Mouse (Mus musculus) heart, adult 9 months (tissue): Measurements from ENCODE around the gene Rbks.
A peak's percentile ranks its signal among the peaks of the same experiment; 100 is the strongest.
"Not testable (repeated sequence)": the region's sequence is repeated elsewhere in the genome, so short reads cannot be mapped to it uniquely, and the experiment has no call there.

Experiments
- DNase-seq, 2 experiments: peaks; one replicate each; pipeline ENCODE4 v3.0.0; 2022; ENCODE audit warnings: low spot score in 2 of 2

Rbks gene

DNA sequence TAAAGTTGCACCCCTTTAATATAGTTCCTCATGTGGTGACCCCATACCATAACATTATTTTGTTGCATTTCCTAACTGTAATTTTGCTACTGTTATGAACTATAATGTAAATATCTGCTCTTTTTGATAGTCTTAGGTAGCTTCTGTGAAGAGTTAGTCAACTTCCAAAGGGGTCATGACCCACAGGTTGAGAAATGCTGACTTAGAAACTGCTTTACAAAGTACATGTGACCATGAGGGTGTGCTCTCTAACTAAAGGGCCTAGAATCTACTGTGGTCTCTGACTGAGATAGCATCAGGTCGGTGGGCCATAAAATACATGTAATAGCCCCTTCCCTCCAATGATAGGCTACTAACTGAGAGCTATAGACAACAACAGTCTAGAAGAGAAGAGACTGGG, 19.4 kb downstream of the Rbks start:
- no peak for DNase-seq

DNA sequence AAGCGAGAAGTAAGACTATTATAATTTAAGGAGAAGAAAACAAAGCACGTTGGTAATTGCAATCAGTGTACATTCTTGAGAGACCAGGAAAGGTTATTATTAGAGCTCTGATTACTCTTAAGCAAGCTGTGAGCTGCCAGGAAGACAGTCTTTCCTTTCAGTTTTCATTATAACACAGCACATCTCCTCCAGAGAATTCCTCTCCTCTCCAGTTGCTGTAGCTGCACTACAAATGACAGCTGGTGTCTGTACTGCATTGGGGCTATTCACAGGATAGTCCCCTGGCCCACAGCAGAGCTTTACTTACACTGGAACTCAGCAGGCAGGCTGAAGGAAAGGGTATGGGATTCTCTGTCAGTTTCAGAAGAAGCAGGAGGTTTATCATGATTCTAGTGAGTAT, 24.0 kb downstream of the Rbks start:
- peak in 1 of 2 experiments; percentile 4 for DNase-seq

DNA sequence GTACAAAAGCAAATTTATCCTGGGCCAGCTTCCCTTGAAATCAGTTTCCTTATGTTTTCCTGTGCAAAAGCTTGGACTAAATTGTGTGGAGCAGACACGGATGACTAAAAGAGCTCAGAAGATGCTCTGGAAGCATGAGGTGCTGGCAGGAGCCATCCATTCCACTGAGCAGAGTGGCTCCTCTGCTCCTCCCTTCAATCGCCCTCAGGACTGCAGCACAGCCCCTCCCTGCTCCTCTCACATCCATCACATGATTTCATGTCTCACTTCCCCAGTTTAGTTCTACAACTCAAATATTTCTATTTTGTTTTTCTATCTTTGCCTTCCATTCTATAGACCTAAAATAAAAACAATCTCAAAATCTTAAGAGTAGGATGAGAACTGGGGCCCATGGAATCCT, 26.3 kb downstream of the Rbks start:
- DNase-seq: no peak

DNA sequence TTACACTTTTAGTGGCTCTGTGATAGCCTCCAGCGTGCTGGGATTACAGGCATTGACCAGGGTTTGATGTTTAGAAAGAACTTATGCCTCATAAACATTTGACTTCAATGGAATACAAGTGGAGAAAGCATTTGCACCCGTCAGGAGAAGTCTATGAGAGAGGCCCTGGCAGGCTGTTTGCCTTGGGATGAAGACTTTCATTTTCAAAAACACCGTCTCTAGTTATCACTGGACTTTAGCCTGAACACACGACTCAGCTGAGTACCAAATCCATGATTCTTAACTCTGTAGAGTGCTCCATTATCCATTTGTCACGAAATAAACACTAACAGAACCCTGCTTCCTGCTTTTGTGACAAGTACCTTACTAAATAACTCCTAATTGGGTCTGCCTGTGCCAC, 27.4 kb downstream of the Rbks start:
- DNase-seq: no peak

- no peak for DNase-seq
Measured at GRCm38 (mm10) chr5:31668325-31668968, 29.0 kb downstream of the Rbks start.

GRCm38 (mm10) chr5:31666176-31666575, 31.3 kb downstream of the Rbks start:
- no peak for DNase-seq

DNA sequence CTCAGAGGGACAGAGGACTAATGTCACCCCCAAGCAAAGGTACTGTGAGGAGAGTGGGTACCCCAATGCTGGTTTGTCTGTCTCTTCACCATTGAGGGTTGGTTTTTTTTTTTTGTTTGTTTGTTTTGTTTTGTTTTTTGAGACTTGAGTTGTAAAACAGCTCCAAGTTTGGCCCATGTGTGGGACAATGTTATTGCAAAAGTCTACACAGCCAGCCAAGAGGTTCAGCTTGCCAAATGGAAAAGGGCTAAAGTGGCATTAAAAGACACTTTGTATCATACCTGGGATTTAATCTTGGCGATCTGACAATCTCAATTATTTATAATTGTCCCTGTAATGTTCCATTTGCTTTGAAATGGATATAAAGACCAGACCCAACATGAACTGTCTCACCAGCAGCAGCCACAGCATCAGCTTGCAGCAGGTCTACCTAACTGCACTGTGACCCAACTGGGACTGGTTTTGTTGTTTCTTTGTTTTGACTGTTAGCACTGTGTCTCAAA, 41.7 kb downstream of the Rbks start:
- DNase-seq: no peak

DNA sequence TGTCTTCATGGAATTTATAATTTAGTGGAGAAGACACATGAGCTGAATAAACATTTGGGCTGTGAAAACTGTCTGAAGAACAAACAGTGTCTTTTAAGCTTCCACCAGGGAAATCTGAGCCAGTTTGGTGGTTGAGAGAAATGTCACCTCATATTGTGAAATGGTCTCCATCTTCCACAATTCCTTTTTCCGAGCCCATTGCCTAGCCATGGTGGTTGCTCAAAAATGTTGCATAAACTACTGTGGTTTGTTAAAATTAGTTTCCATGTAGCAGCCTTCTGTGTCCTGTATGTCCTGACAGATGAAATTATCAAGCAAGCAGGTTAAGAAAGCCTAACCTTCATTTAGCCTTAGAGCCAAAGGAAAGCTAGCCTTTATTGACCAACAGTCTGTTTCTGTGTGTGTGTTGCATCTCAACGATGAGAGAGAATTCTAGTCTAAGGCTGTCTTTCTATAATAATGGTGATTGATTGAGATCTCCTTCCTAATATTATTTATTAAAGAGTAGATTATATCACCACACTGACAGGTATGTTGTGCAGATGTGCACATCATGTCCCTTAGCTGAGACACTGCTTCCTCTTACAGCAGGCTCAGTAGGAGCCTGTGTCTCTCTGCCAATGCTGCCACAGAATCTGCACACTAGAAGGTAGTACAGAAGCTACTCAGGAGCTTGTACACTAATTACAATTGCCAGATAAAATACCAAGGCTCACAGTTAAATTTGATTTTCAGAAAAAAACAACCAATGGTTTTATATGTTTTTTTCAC, 46.7 kb downstream of the Rbks start:
- DNase-seq: no peak

DNA sequence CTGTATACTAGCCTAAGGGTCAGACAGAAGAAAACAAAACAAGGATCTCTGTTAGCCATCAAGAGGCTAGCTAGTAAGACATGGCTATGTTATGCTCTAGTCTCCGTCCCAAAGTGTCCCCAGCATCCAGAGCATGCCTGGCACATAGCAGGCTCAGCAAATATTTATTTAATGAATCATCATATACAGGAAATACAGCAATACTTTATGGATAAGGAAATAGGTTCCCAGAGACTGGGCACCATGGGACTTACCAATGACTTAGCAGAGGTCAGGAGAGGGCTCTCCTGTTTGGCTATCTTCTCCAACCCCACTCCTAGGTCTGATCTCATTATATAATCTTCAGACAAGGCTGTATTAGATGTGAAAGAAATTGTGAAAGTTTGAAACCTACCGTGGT, 50.1 kb downstream of the Rbks start:
- no peak for DNase-seq

GRCm38 (mm10) chr5:31646574-31646973, 50.9 kb downstream of the Rbks start:
- DNase-seq: no peak

DNA sequence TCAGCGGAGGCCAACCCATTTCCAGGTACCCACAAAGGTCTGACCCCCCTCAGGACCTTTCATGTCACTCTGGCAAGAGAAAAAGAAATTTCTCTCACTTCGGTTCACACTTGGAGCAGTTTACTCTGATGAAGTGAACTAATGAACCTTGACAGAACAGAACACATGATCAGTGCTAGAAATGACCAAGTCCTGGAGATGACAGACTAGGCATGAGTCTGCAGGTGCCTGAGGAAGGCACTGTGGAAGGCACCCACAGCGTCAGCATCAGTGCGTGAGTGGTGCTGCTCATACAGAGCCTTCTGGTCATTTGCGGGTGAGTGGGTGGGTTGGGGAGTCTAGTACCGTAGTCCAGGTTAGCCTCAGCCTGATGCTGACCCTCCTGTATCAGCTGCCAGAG, 51.6 kb downstream of the Rbks start:
- DNase-seq: no peak

DNA sequence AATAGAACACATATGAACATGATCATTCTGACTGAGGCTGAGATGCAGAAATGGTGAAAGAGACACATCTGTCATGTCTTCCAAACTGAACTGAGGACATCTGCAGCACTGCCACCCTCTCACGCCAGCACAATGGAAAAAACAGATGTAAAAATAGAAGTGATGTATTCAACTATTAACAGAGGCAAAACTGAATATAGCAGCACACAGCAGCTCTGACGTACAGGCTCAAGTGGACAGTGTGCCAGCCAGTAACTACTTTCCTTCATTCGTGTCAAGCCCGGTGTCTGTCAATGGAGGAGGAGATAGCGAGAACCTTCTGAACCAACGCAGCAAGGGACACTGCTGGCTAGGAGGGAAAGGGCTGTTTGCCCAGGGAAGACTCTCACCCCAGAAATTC, 52.6 kb downstream of the Rbks start:
- DNase-seq: peak; percentile 45 to 62

DNA sequence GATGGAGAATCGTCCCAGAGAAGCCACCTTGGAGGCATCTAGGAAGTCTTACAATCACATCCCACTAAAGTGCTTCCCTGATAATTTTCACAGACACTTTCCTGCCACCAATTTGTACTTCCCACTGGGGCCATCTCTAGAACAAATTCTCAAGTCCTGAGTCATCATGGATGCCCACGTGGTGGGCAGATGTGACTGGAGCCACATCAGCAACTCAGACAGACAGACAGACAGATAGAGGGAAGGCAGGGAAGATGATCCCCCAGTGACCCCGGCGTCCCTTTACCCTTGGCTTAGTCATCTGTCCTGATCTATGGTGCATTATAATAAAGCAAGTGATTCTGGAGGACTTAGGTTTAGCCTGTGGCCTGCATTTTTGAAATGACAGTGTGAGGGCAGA, 53.2 kb downstream of the Rbks start:
- no peak for DNase-seq

- DNase-seq: no peak
Measured at GRCm38 (mm10) chr5:31642300-31642699, 55.1 kb downstream of the Rbks start.

DNA sequence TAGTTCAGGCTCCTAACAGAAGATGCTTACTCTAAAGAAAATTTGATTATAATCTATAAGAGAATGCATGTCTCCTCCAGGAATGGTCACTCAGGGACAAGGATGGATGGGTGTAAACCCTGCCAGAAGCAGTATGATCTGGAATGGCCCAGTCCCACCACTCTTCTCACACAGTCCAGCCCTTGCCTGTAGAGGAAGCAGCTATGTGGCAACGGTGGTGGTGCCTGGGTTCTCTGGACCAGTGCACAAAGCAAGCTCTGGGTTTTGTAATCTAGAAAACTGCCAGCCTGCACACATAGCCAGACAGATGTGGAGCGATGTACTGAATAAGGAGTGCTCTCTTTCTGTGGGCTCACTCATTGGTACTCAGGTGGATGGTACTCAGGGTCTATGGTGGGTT, 56.9 kb downstream of the Rbks start:
- DNase-seq: no peak

DNA sequence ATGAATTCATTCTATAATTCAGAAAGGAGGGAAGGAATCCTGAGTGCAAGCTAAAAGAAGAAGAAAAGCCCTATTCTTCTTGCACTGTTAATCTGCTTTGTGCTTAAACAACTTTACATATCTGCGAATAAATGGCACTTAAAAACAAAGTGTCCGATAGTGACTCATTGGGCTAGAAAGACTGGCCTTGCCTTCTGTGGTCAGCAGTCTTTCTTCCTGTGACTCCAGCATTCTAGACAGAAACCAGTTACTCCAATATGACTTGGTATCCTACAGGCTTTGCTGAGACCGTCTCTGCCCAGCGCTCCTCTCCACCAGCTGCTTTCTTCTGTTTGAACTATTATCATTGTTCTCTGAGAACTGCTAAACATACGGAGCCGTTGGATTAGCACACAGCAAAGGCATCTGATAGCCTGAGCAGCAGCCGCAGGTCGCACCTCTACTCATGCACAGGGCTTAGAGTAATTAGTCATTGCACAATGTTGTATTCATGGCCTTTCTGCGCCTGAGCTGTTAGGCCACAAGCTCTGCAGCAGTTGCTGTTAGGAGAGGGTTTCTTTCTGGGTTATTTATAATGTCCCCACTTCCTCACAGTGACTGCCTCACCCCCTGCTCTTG, 60.7 kb downstream of the Rbks start:
- DNase-seq: no peak

DNA sequence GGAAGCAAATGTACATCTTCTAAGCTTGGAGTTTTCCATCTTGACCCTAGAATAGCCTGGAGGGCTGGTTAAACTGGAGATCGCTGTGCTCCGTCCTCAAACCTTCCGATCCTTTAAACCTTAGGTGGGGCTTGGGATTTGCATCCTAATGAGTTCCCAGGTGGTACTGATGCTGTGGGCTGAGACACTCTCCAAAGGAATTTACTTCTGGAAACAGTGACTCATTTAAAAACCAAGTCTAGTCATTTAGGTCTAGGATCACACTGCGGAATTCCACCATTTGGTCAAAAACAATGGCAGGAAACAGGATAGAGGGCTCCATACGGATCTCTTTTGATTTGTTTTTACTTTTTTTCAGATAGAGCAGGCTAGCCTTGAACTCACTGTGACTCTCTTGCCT, 62.7 kb downstream of the Rbks start:
- DNase-seq: no peak

- no peak for DNase-seq
Measured at GRCm38 (mm10) chr5:31634161-31634560, 63.3 kb downstream of the Rbks start.

- not testable (repeated sequence) for DNase-seq
Measured at GRCm38 (mm10) chr5:31631169-31631568, 66.3 kb downstream of the Rbks start.

GRCm38 (mm10) chr5:31630064-31630463, 67.4 kb downstream of the Rbks start:
- peak; percentile 39 to 59 for DNase-seq

DNA sequence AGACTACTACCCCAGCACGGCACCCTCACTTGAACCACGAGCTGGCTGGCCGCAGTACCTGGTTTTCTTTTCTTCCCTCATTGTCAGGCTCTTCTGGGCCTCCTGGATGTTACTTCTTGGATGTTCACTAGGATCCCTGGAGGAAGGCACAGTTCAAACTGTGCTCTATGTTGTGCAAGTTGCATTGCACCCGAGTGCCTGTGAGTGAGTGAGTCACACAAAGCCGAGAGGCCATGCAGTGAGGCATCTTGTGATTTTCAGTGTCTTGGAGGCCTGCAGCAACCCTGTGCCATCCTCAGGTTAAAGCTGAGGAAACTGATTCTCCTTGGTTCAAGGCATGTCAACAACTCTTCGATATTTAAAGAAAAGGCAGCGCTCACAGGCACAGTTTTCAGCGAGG, 68.9 kb downstream of the Rbks start:
- no peak for DNase-seq

DNA sequence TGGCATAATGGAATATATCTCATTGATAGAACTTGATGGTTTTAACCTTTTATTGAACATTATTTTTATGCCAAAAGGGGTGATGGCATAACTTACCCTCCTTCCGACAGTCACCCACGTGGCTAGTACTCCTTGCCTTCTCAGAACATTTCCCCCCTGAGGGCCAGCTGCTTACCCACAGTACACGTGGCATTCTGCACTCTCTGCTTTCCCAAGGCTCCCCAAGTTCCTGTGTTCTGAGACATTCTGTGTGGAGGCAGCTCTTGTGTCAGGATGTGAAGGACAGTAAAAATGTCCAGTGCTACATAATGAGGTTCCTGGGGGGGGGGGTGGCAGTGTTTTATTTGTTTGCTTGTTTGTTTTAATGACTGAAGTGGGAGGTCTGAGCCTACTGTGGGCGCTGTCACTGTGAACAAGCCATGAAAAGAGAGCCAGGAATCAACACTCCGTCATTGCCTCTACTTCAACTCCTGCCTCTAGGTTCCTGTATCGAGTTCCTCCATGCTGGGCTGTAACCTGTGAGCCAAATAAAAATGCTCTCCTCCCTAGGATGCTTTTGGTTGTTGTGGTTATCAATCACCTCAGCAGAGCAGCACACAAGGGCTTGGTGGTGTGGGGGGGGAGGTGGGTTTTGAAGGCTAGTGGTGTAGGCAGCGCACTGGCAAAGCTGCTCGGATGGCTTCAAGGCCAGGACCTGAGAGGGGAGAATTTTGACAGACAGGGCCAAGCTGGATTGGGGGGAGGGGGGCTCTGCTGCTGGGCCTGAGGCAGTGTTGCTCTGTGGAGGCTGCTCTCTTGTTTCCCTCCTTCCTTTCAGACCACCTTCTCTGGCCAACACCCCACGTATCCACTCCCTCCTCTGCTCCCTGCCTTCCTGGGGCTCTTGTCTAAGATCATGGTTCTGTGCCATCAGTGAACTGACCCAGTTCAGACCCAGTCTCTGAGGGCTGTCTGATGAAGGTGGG, 69.6 kb downstream of the Rbks start:
- no peak for DNase-seq
